In the genomic region with DNA sequence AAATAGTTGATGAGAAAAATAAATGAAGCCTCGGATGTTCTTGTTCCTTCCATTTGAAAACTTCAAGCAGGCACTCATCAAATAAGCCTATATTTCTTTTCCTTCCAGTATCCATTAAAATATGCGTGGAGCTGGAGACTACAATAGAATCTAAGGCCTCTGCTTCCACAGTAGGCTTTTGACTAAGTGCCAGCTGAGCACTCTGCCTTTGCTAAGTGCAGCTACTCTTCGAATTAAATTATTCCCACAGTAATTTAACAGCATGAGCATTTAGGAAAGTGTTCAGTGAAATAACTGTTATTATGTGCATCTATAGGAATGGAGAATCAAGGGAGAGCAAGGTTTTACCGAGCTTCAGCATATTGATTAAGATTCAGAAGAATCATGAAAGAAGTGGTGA, we compare ENCODE assay signal across 17 mouse cellular contexts.
DNase-seq lines count a peak whose midpoint lies in the region; ATAC-seq and TF ChIP-seq lines count a peak whose summit lies in the region.
"Had no signal": no experiment of that assay in that cellular context is flagged by ENCODE, and none has a peak within 500 bp of the region (broad histone marks: within the 10 kb centered on the region; RNA-seq: fewer than 3 reads in every experiment).

No protein-coding gene starts in this region.

- DNase-seq in hindbrain, embryonic 11.5 days (ENCODE audit: low spot score), result peak; percentile 6
- DNase-seq in hindbrain, embryonic 10.5 days (ENCODE audit: low spot score), result no peak
- peak; percentile 8 to 20 for DNase-seq in right cerebral cortex, adult 2 months (ENCODE audit: low spot score in 2 of 2)
- no peak for DNase-seq in right cerebral cortex, postnatal 4 days
- peak; percentile 7 for DNase-seq in left cerebral cortex, postnatal 4 days
- peak; percentile 41 for DNase-seq in telencephalon, adult 2 months (ENCODE audit: low read depth, low spot score)
- DNase-seq in kidney, adult 2 months, result no peak
- DNase-seq: adrenal gland, postnatal 10 days; cerebellum, adult 9-10 months; gastrocnemius, adult 2 months; thymus, postnatal 36 days had no signal

- no peak overlapping the region for H3K4me2 ChIP-seq in hindbrain, embryonic 11.5 days (replicated peaks; ENCODE audit: low read depth, low read length)
- H3K4me2 ChIP-seq: embryonic facial prominence, embryonic 13.5 days; heart, embryonic 11.5 days; liver, embryonic 12.5 days had no signal

- H3K36me3 ChIP-seq in hindbrain, embryonic 11.5 days (ENCODE audit: control insufficient read depth, insufficient read depth, low read length), result no peaks in the 10 kb centered on the region
- H3K36me3 ChIP-seq in hindbrain, embryonic 10.5 days, result no peaks in the 10 kb centered on the region
- H3K36me3 ChIP-seq in kidney, adult 2 months (ENCODE audit: control insufficient read depth, insufficient read depth, low read length), result no peaks in the 10 kb centered on the region
- H3K36me3 ChIP-seq: embryonic facial prominence, embryonic 13.5 days; liver, embryonic 12.5 days had no signal

- TF ChIP-seq CTCF in kidney, adult 2 months (conservative IDR thresholded peaks at IDR 0.05; ENCODE audit: insufficient read depth, insufficient read length, low read depth, low read length), result no peak

- no peaks in the 10 kb centered on the region for H3K27me3 ChIP-seq in hindbrain, embryonic 11.5 days (ENCODE audit: control insufficient read depth, insufficient read depth, low read length)
- H3K27me3 ChIP-seq in hindbrain, embryonic 10.5 days (ENCODE audit: insufficient read depth, poor library complexity, severe bottlenecking), result no peaks in the 10 kb centered on the region
- H3K27me3 ChIP-seq in kidney, adult 2 months (replicated peaks; ENCODE audit: control insufficient read depth, insufficient read depth, low read length), result no peaks in the 10 kb centered on the region
- H3K27me3 ChIP-seq: embryonic facial prominence, embryonic 13.5 days; liver, embryonic 12.5 days had no signal

- no peak overlapping the region for H3K4me3 ChIP-seq in hindbrain, embryonic 11.5 days (ENCODE audit: low read depth, low read length)
- H3K4me3 ChIP-seq in hindbrain, embryonic 10.5 days, result no peak overlapping the region
- no peak overlapping the region for H3K4me3 ChIP-seq in kidney, adult 2 months (ENCODE audit: insufficient read depth, low read depth, low read length)
- H3K4me3 ChIP-seq: embryonic facial prominence, embryonic 13.5 days; gastrocnemius, adult 2 months; liver, embryonic 12.5 days had no signal

- no peak overlapping the region for H3K9ac ChIP-seq in hindbrain, embryonic 11.5 days (ENCODE audit: low read depth, low read length)
- H3K9ac ChIP-seq: embryonic facial prominence, embryonic 13.5 days; liver, embryonic 12.5 days had no signal

- no peak overlapping the region for H3K27ac ChIP-seq in hindbrain, embryonic 11.5 days (ENCODE audit: low read depth, low read length)
- no peak overlapping the region for H3K27ac ChIP-seq in hindbrain, embryonic 10.5 days
- no peak overlapping the region for H3K27ac ChIP-seq in kidney, adult 2 months (ENCODE audit: insufficient read depth, low read depth, low read length)
- H3K27ac ChIP-seq: embryonic facial prominence, embryonic 13.5 days; gastrocnemius, adult 2 months; liver, embryonic 12.5 days; macrophage had no signal

- intact Hi-C loops in left cerebral cortex, postnatal 4 days (cut with DNase I), result no loop called here

- H3K9me3 ChIP-seq in hindbrain, embryonic 11.5 days (ENCODE audit: control insufficient read depth, low read length), result no peaks in the 10 kb centered on the region
- no peaks in the 10 kb centered on the region for H3K9me3 ChIP-seq in hindbrain, embryonic 10.5 days
- H3K9me3 ChIP-seq: embryonic facial prominence, embryonic 13.5 days; liver, embryonic 12.5 days had no signal

- no peak for TF ChIP-seq POLR2A in kidney, adult 2 months (IDR thresholded peaks at IDR 0.05; ENCODE audit: low read depth, low read length)

- peak; percentile 59; the same call in 1 of the 2 replicates for ATAC-seq in hindbrain, embryonic 11.5 days (ENCODE audit: low FRiP score)
- no peak for ATAC-seq in megakaryocyte, adult 5-6 weeks (ENCODE audit: poor library complexity, severe bottlenecking)
- ATAC-seq: inflammation-experienced regulatory T-cells, adult 6 months; liver, embryonic 12.5 days had no signal

- WGBS in hindbrain, embryonic 11.5 days, result 48% methylated on average over 4 of the region's 4 CpGs
- 59% methylated on average over 4 of the region's 4 CpGs for WGBS in hindbrain, embryonic 10.5 days
- 63% methylated on average over 4 of the region's 4 CpGs for WGBS in kidney, adult 2 months

- no peaks in the 10 kb centered on the region for H3K4me1 ChIP-seq in hindbrain, embryonic 11.5 days (replicated peaks; ENCODE audit: control insufficient read depth, insufficient read depth, low read length)
- peaks cover 9% of the 10 kb centered on the region; the same call in 1 of the 2 replicates for H3K4me1 ChIP-seq in hindbrain, embryonic 10.5 days (replicated peaks)
- H3K4me1 ChIP-seq in kidney, adult 2 months (ENCODE audit: control insufficient read depth, insufficient read depth, low read length), result no peaks in the 10 kb centered on the region
- H3K4me1 ChIP-seq: embryonic facial prominence, embryonic 13.5 days; liver, embryonic 12.5 days had no signal

Comparison
In these comparisons a context has a peak if more than half of its experiments do, and no peak if none do; other contexts are left out.
1. DNase-seq: peak in hindbrain, embryonic 11.5 days (single experiment), right cerebral cortex, adult 2 months (2 of 2), left cerebral cortex, postnatal 4 days (single experiment) and telencephalon, adult 2 months (single experiment); none in hindbrain, embryonic 10.5 days (single experiment), right cerebral cortex, postnatal 4 days (single experiment) and kidney, adult 2 months (single experiment).